Mouse (Mus musculus): Measurements from ENCODE around the gene Gm9958.

Gene Gm9958

DNA sequence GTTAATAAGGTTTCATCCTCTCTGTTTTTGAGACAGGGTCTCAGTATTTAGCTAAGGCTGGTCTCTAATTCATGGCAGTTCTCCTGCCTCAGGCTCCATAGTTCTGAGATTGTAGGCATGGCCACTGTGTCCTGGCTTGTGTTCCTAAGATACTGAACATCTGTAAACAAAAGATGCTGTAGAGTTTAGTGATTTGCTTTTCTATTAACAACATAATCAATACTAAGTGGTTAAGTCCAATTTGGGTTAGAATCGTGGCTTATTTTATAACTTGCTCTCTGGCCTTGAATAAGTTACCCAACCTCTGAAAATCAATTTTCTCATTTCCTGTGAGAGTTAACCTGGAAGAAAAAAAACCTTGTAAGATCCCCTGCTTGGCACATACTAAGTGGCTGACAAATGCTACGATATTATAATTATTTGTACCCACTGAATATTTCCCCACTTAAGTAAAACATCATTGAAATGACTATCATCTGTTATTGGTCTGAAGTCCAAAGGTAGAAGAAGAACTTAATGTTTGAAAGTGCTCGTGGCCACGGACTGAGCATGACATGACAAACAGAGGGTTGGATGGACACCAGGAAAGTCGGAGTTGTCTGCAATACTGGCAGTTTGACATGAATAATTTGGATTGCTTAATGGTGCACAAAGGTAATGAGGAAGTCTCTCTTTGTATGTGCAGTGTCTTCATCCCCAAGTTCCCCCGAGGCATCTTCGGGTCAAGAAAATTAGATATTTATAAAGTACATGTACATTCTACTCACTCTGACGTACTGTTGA, 47.3 kb downstream of the Gm9958 start:
- DNase-seq: no peak

DNA sequence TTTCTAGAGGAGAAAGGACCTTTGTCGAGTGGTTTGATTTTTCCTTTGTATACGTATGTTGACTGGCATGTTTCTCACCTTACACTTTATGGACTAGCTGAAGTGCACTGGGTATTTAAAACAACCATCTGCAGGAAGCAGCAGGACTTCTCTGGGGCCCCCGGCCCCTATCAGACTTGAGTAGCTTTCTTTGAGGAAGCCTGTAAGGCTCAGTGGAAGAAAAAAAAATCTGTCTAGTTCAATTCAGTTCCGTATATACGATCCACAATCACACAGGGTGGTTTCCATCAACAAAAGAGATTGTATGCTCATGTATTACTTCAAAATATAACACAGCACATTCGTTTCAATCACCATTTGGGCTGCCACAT, 47.9 kb downstream of the Gm9958 start:
- DNase-seq: no peak
